Mouse (Mus musculus) neural tube, embryonic 13.5 days (tissue): ENCODE data around the gene Hist1h2ad. TPM values are rescaled to one million over a fixed set of nuclear protein-coding genes. Genes with fewer than 3 reads are reported as not detected.

Source experiments
- ATAC-seq: fragments of 200-750 bp; cut with Nextera tagmentation; 2 replicates; pipeline ENCODE4 v1.8.0; 2017; ENCODE audit warnings: low read depth, mild to moderate bottlenecking, moderate TSS enrichment, moderate library complexity
- H3K27ac ChIP-seq: fragments of 300-500 bp; sonication (generic); replicated peaks from 2 replicates; pipeline ENCODE4 v1.5.1; 2015; ENCODE audit warnings: moderate library complexity, mild to moderate bottlenecking, inconsistent platforms
- H3K27me3 ChIP-seq: fragments of 300-500 bp; sonication (generic); 2 replicates; pipeline ENCODE4 v1.6.1; 2015; ENCODE audit warnings: mild to moderate bottlenecking, inconsistent platforms
- H3K36me3 ChIP-seq: fragments of 300-500 bp; sonication (generic); 2 replicates; pipeline ENCODE4 v1.6.1; 2015; ENCODE audit warnings: mild to moderate bottlenecking, inconsistent platforms
- H3K4me1 ChIP-seq: fragments of 300-500 bp; sonication (generic); replicated peaks from 2 replicates; pipeline ENCODE4 v1.6.1; 2015; ENCODE audit warnings: inconsistent platforms
- H3K4me2 ChIP-seq: fragments of 300-500 bp; sonication (generic); 2 replicates; pipeline ENCODE4 v1.6.1; 2015; ENCODE audit warnings: inconsistent platforms, mild to moderate bottlenecking, moderate library complexity
- H3K4me3 ChIP-seq: fragments of 300-500 bp; sonication (generic); 2 replicates; pipeline ENCODE4 v1.5.1; 2015; ENCODE audit warnings: mild to moderate bottlenecking, inconsistent platforms
- H3K9ac ChIP-seq: fragments of 300-500 bp; sonication (generic); 2 replicates; pipeline ENCODE4 v1.6.1; 2015; ENCODE audit warnings: moderate library complexity, mild to moderate bottlenecking, inconsistent platforms
- H3K9me3 ChIP-seq: fragments of 300-500 bp; sonication (generic); 2 replicates; pipeline ENCODE4 v1.6.1; 2016; ENCODE audit warnings: inconsistent platforms
- WGBS: fragments of 180-500 bp; shearing (Covaris S2); methylation state at CpG from one replicate; pipeline ENCODE4 v1.1.7; 2015; 5-methylcytosine and 5-hydroxymethylcytosine counted together
- microRNA-seq: library from miRNA; unstranded; fragments of <30 nt; microRNA quantifications from one replicate; pipeline ENCODE4, GENCODE M21; 2016
- polyA plus RNA-seq: library from polyadenylated mRNA; unstranded; fragments of >200 nt; fragmentation: Nextera tagmentation; extraction: Ambion mirVana; gene quantifications from 2 replicates; pipeline ENCODE4 v1.2.1, GENCODE M21; 2015

The Hist1h2ad gene
- polyA plus RNA-seq, 1 experiment from 2014 or later = 1.3 TPM

DNA sequence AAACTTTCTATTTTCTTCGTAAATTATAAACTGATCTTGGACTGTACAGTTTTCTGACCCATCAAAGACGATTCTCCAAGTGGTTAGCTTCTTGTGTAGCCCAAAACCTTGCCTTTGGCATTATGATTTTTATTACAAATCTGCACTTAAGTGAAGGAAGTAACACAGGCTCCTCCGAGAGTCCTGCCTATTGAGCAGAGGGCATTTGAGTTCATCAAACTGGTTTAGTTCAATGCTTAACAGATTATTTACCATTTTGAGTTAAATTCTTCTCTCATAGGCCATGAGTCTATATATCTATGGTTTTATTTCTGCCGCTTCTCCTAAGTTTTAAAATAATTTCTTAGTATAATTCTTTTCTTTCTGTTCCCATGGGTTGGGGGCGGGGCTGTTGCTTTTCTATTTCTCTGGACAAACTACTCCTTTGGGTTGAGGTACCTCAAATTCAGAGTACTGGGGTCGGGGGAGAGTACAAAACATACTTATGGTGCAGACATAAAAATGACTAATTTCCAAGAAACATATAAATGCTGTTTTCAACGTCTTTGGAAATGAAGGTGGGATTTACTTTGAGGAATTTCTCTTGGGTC lies 48.8 kb downstream of the Hist1h2ad start:
- Histone ChIP-seq H3K27ac (peak overlapping the region; percentile 95; the same call in 1 of the 2 replicates), H3K4me1 (peaks cover 30% of the 10 kb centered on the region), H3K36me3 (no peaks in the 10 kb centered on the region), H3K27me3 (0 out of 2 replicates have a peak, but pooled peaks cover 3% of the 10 kb centered on the region), H3K9me3 (no peaks in the 10 kb centered on the region), H3K9ac (peak overlapping the region; percentile 82), H3K4me2 (peak overlapping the region; percentile 88), H3K4me3 (peak overlapping the region; percentile 52)
- ATAC-seq = no peak
- WGBS = 25% methylated on average over 7 of the region's 7 CpGs

Small RNA genes within 50 kb of the gene (microRNA-seq; reads per million reads assigned to microRNA genes)
- gene Gm44297 (not detected), gene Gm44359 (not detected), gene Gm44394 (not detected)

Other genes starting within 250 kb of the Hist1h2ad start
- 51.6 and 60.7 TPM in 2 replicates for gene Zfp322a, start 205.2 kb upstream of the Hist1h2ad start, polyA plus RNA-seq
- gene Abt1, start 150.5 kb upstream of the Hist1h2ad start, polyA plus RNA-seq = 9.5 and 10.3 TPM in 2 replicates
- 0.07 TPM in 1 of 2 replicates, not detected in the other for gene Btn1a1, start 108.5 kb upstream of the Hist1h2ad start, polyA plus RNA-seq
- gene Btn2a2, start 85.5 kb upstream of the Hist1h2ad start, polyA plus RNA-seq = 0.12 and 0.21 TPM in 2 replicates
- gene Hist1h4h, start 43.3 kb upstream of the Hist1h2ad start, polyA plus RNA-seq = 2.4 and 2.6 TPM in 2 replicates
- gene Hist1h2af, start 40.5 kb upstream of the Hist1h2ad start, polyA plus RNA-seq = 0.95 TPM in 1 of 2 replicates, not detected in the other
- gene Hist1h3g, start 39.0 kb upstream of the Hist1h2ad start, polyA plus RNA-seq = 1.1 and 1.3 TPM in 2 replicates
- gene Hist1h2bh, start 31.0 kb upstream of the Hist1h2ad start, polyA plus RNA-seq = 0.61 TPM in 1 of 2 replicates, not detected in the other
- not detected in 2 replicates for gene Hist1h3f, start 30.3 kb upstream of the Hist1h2ad start, polyA plus RNA-seq
- gene Hist1h4f, start 22.7 kb upstream of the Hist1h2ad start, polyA plus RNA-seq = not detected in 2 replicates
- gene Hist1h1d, start 21.1 kb upstream of the Hist1h2ad start, polyA plus RNA-seq = 0.11 and 0.22 TPM in 2 replicates
- gene Hist1h3e, start 12.0 kb upstream of the Hist1h2ad start, polyA plus RNA-seq = 2.0 and 3.2 TPM in 2 replicates
- gene Hist1h2ae, start 3.2 kb upstream of the Hist1h2ad start, polyA plus RNA-seq = 12.3 and 18.7 TPM in 2 replicates
- 2.2 and 3.5 TPM in 2 replicates for gene Hist1h2bg, start 3.0 kb upstream of the Hist1h2ad start, polyA plus RNA-seq
- 0.81 and 1.6 TPM in 2 replicates for gene Hist1h2bf, start 185 bp upstream of the Hist1h2ad start, polyA plus RNA-seq
- gene Hist1h3d, start 1.4 kb downstream of the Hist1h2ad start, polyA plus RNA-seq = 0.63 and 2.0 TPM in 2 replicates
- gene Hist1h4d, start 7.2 kb downstream of the Hist1h2ad start, polyA plus RNA-seq = 37.3 and 43.1 TPM in 2 replicates
- gene Hist1h2be, start 46.7 kb downstream of the Hist1h2ad start, polyA plus RNA-seq = 1.6 and 2.1 TPM in 2 replicates
- 6.1 and 8.1 TPM in 2 replicates for gene Hist1h1e, start 48.2 kb downstream of the Hist1h2ad start, polyA plus RNA-seq
- gene Hist1h2ac, start 109.6 kb downstream of the Hist1h2ad start, polyA plus RNA-seq = 0.40 and 0.66 TPM in 2 replicates
- 25.7 and 28.2 TPM in 2 replicates for gene Hist1h2bc, start 109.8 kb downstream of the Hist1h2ad start, polyA plus RNA-seq
- not detected in 2 replicates for gene Hist1h1t, start 121.4 kb downstream of the Hist1h2ad start, polyA plus RNA-seq
- 2.3 and 2.5 TPM in 2 replicates for gene Hist1h4c, start 124.1 kb downstream of the Hist1h2ad start, polyA plus RNA-seq
- 3.7 and 4.0 TPM in 2 replicates for gene Hfe, start 136.5 kb downstream of the Hist1h2ad start, polyA plus RNA-seq
- gene Hist1h1c, start 164.4 kb downstream of the Hist1h2ad start, polyA plus RNA-seq = 12.5 and 13.1 TPM in 2 replicates
- gene Hist1h3c, start 171.2 kb downstream of the Hist1h2ad start, polyA plus RNA-seq = 1.5 and 2.7 TPM in 2 replicates
- not detected in 2 replicates for gene Hist1h2bb, start 172.4 kb downstream of the Hist1h2ad start, polyA plus RNA-seq
- gene Hist1h2ab, start 176.7 kb downstream of the Hist1h2ad start, polyA plus RNA-seq = 5.1 and 9.7 TPM in 2 replicates
- 0.96 and 2.3 TPM in 2 replicates for gene Hist1h3b, start 177.9 kb downstream of the Hist1h2ad start, polyA plus RNA-seq
- gene Hist1h4b, start 182.6 kb downstream of the Hist1h2ad start, polyA plus RNA-seq = 2.3 TPM in 1 of 2 replicates, not detected in the other
- 1.1 TPM in 1 of 2 replicates, not detected in the other for gene Hist1h4a, start 186.8 kb downstream of the Hist1h2ad start, polyA plus RNA-seq
- 1.1 and 1.5 TPM in 2 replicates for gene Hist1h3a, start 188.0 kb downstream of the Hist1h2ad start, polyA plus RNA-seq
- not detected in 2 replicates for gene Hist1h1a, start 189.3 kb downstream of the Hist1h2ad start, polyA plus RNA-seq
- not detected in 2 replicates for gene Trim38, start 195.5 kb downstream of the Hist1h2ad start, polyA plus RNA-seq
- not detected in 2 replicates for gene Slc17a2, start 232.6 kb downstream of the Hist1h2ad start, polyA plus RNA-seq